Mouse (Mus musculus) urinary bladder, postnatal 14 days (tissue): ENCODE measurements at regions not wholly inside any gene's neighbourhood (a gene's known extent, or its start where the extent isn't known, plus 50 kb on each side); places are given as distances from the start of the nearest gene placed in this dataset.
A peak's percentile ranks its signal among the peaks of the same experiment; 100 is the strongest.

Experiments
- DNase-seq: peaks from one replicate; pipeline ENCODE4 v3.0.0; 2021; ENCODE audit warnings: low spot score

GRCm38 (mm10) chr3:18932983-18933726 lies 695.3 kb downstream of the 1700064H15Rik start:
- no peak for DNase-seq

- no peak for DNase-seq
Observed at GRCm38 (mm10) chr3:18934891-18935290, 693.6 kb downstream of the 1700064H15Rik start.

DNA sequence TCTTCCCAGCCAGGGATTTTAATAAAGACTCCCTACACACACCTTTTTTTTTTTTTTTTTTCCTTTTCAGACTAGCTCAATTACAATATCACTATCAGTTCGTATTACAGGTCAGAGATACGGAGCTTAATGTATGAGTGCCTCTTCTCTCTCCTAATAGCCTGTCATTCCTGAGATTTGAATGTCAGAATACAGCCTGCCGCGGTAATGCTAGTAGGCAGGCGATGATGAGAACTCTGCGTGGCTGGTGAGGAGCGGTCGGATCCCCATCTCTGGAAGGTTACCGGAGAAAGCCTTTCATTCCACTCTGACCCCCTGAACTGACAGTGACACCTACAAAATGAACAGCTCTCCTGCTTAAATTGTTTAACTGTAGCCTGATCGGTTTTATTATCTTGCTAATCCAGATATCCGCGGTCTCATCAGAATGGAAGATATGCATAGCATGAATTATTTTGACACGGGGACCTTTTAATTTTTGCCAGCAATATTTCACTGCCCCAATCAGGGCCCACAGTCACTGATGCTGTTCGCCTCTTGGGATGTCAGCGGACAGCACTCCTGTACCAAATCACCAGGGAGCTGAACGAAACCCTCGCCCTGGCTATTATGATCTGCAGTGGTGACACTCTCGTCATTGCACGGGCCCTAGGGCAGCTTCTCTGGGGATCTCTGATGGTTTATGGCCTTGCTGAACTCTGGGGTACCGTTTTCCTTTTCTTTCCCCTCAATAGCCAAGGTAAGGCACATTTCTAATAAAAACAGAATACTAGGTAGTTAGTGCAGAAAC lies 690.9 kb downstream of the 1700064H15Rik start:
- DNase-seq, result no peak

- no peak for DNase-seq
Observed at GRCm38 (mm10) chr3:18941301-18942177, 686.9 kb downstream of the 1700064H15Rik start.

- no peak for DNase-seq
Observed at GRCm38 (mm10) chr3:18960341-18960740, 668.1 kb downstream of the 1700064H15Rik start.

- DNase-seq, result no peak
Observed at GRCm38 (mm10) chr3:18988662-18989061, 639.8 kb downstream of the 1700064H15Rik start.

DNA sequence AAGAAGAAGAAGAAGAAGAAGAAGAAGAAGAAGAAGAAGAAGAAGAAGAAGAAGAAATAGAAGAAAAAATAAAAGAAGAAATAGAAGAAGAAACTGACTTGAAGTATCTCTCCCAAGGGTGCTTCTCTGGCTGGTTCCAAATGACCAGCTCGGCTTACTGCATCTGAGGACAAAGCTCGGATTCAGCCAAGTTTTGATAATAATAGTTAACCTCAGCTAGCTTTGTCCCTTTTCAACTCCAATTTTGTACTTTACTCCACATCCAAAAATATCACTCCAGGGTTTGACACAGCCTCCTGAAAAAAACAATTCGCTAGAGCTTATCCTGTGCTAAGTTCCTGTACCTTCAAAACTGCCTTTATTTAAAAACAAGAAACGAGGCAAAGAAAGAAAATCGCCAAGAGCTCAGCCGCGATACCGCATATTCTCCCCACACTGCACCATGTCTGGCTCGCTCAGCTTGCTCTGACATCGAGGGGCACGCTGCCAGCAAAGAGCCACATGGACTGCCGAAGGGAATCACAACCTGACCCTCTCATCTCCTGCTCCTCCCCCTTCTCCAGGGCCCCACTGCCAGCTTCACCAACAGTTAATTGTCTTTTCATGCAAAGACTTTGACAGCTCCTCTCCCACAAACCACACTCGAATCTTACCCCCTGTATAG lies 638.8 kb downstream of the 1700064H15Rik start:
- DNase-seq, result peak; percentile 10

- DNase-seq, result no peak
Observed at GRCm38 (mm10) chr3:19000179-19000578, 628.3 kb downstream of the 1700064H15Rik start.

DNA sequence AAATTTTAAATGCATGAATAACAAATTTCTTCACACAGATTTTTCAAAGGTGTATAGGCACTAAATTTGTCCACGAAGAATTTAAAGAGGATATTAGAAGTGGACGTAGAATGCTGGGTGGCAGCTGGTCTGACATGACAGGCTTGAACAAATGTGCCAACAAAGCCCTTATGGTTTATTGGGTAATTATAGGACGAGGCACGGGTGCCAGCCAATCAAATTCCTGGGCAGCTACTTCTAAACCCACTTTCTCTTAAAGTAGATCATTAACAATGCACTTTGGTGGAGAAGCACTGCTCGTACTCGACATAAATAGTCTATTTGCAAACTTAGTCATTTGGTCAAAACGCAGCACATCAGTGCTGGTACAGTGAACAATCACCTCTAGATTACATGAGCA lies 626.4 kb downstream of the 1700064H15Rik start:
- DNase-seq, result no peak

GRCm38 (mm10) chr3:19004792-19005191 lies 623.7 kb downstream of the 1700064H15Rik start:
- DNase-seq, result no peak

DNA sequence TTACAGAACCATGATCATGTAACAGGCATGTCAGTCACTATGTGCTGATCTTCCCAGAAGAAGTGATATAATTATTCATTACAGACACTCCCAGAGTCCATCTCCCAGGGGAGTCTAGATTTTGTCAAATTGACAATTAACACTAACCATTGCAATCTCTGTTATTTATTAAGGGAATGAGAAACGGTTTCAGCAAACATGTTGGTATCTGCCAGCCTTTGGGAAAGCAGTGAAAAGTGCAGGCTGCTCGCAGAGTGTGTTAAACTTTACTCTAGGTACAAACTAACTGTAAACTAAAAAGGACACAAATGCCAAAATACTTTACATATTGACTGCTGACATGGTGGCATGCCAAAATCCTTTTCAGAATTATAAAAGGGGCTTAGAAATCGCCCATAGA lies 583.9 kb downstream of the 1700064H15Rik start:
- no peak for DNase-seq

DNA sequence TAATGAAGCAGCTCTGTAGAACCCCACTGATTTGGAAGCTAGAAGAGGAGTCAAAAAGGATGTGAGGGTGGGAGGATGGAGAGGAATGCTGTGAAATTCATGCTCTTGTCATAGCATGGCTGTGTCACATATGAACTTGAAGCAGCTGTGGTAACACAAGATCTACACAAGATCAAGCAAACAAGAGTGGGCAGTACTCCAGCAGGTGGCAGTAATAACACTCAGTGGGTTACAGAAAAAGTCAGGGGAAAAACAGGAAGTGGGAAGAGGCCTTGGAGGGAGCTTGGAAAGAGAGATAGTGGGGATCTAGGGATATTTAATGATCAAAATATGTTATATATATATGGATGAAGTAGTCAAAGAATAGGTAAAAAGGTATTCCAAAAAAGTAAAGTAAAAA lies 582.5 kb downstream of the 1700064H15Rik start:
- no peak for DNase-seq

- DNase-seq, result no peak
Observed at GRCm38 (mm10) chr3:19046610-19047009, 581.9 kb downstream of the 1700064H15Rik start.

- no peak for DNase-seq
Observed at GRCm38 (mm10) chr3:19055961-19056360, 572.5 kb downstream of the 1700064H15Rik start.

DNA sequence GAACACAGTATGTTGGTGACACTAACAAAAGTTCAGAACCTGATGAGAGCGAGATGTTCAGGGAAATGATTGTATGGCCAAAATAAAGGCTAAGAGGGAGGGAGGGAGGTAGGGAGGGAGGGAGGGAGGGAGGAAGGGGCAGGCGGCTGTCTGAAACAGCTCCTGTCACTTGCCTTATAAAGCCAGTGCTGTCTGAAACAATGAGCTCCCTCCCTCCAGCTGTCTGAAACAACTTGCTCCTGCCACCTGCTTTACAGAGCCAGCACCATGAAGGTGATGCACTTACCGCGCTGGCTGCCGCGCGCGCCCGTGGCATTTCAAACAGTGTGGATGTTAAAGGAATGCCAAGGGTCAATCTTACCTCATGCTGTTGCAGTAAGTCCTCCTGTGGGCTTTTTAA lies 571.9 kb downstream of the 1700064H15Rik start:
- DNase-seq, result no peak

- no peak for DNase-seq
Observed at GRCm38 (mm10) chr3:19059906-19060870, 568.3 kb downstream of the 1700064H15Rik start.

GRCm38 (mm10) chr3:19061488-19062248 lies 566.8 kb downstream of the 1700064H15Rik start:
- no peak for DNase-seq

DNA sequence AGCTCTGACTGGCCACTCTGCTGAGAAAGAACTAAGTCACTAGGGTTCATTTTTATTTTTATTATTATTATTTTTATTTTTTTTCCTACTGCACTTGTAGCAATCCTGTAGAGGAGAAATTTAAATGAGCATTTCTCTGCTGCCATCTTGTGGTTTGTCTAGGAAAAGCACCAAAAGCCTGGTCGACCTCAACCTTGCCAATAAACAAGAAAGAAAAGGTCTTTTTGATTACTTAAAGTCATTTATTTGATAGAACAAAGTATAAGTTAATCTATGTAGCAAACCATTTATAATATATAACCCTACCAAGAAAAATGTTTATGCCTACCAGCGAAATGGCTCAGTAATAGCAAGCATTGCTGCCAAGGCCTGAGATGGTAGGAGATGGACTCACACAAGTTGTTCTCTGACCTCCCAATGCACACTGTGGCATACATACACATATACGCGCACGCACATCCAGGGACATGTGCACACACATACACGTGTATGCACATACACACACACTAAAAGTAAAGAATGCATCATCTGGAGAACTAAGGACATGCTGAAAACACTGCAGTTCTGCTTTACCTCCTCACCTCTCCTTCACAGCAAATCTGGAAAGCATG lies 566.1 kb downstream of the 1700064H15Rik start:
- DNase-seq, result peak; percentile 13

- DNase-seq, result no peak
Observed at GRCm38 (mm10) chr3:19067141-19067757, 561.2 kb downstream of the 1700064H15Rik start.
